Mouse (Mus musculus) spleen, adult 2 months (tissue): ENCODE results near the gene Wwc1.
"Not testable (repeated sequence)": the region's sequence is repeated elsewhere in the genome, so short reads cannot be mapped to it uniquely, and the experiment has no call there.

ENCODE experiments used
- CTCF ChIP-seq: fragments of 200-500 bp; IDR thresholded peaks from 2 replicates; pipeline ENCODE4 v1.5.1; 2011; ENCODE audit warnings: mild to moderate bottlenecking, inconsistent platforms; ENCODE audit not compliant: insufficient read depth, insufficient read length, insufficient replicate concordance; ENCODE audit errors: extremely low read depth
- POLR2A ChIP-seq: fragments of 200-500 bp; IDR thresholded peaks from 2 replicates; pipeline ENCODE4 v1.6.1; 2011; ENCODE audit warnings: low read depth, low read length, inconsistent platforms

- not testable (repeated sequence) for TF ChIP-seq CTCF, POLR2A
Observed at GRCm38 (mm10) chr11:35840806-35841205, 139.5 kb downstream of the Wwc1 start.
